Mouse (Mus musculus) myocyte (in vitro differentiated cells): ENCODE data around the gene Rad17.

Experiments used
- E2F4 ChIP-seq: IDR thresholded peaks from one replicate; pipeline ENCODE4 v1.6.1; 2011; ENCODE audit warnings: mild to moderate bottlenecking, control low read depth, moderate library complexity; ENCODE audit not compliant: insufficient read depth
- POLR2A ChIP-seq: IDR thresholded peaks from one replicate; pipeline ENCODE4 v1.6.1; 2011; ENCODE audit warnings: low read depth, mild to moderate bottlenecking, control low read depth, moderate library complexity; ENCODE audit not compliant: insufficient read length
- USF1 ChIP-seq: IDR thresholded peaks from one replicate; pipeline ENCODE4 v1.6.1; 2011; ENCODE audit warnings: low read depth, mild to moderate bottlenecking, control low read depth, moderate library complexity

GRCm38 (mm10) chr13:100650550-100651438 lies at the start of gene Rad17, which contains the start of gene Ak6:
- peak; percentile 61 for TF ChIP-seq POLR2A
- no peak for TF ChIP-seq USF1
- TF ChIP-seq E2F4, result no peak
